Mouse (Mus musculus) neural tube, embryonic 15.5 days (tissue): ENCODE measurements around the gene Ablim2. TPM values are rescaled to one million over a fixed set of nuclear protein-coding genes. Genes with fewer than 3 reads are reported as not detected.

Experiments
- ATAC-seq: fragments of 200-750 bp; cut with Nextera tagmentation; 2 replicates; pipeline ENCODE4 v1.8.0; 2017; ENCODE audit warnings: mild to moderate bottlenecking, moderate TSS enrichment, moderate library complexity; ENCODE audit not compliant: low FRiP score
- H3K27ac ChIP-seq: fragments of 300-500 bp; sonication (generic); replicated peaks from 2 replicates; pipeline ENCODE4 v1.5.1; 2015; ENCODE audit warnings: mild to moderate bottlenecking, inconsistent platforms
- H3K27me3 ChIP-seq: fragments of 300-500 bp; sonication (generic); replicated peaks from 2 replicates; pipeline ENCODE4 v1.6.1; 2015; ENCODE audit warnings: inconsistent platforms
- H3K36me3 ChIP-seq: fragments of 300-500 bp; sonication (generic); 2 replicates; pipeline ENCODE4 v1.6.1; 2015; ENCODE audit warnings: inconsistent platforms
- H3K4me1 ChIP-seq: fragments of 300-500 bp; sonication (generic); 2 replicates; pipeline ENCODE4 v1.6.1; 2015; ENCODE audit warnings: inconsistent platforms
- H3K4me2 ChIP-seq: fragments of 300-500 bp; sonication (generic); 2 replicates; pipeline ENCODE4 v1.6.1; 2015; ENCODE audit warnings: inconsistent platforms, mild to moderate bottlenecking, moderate library complexity
- H3K4me3 ChIP-seq: fragments of 300-500 bp; sonication (generic); replicated peaks from 2 replicates; pipeline ENCODE4 v1.5.1; 2015; ENCODE audit warnings: mild to moderate bottlenecking, inconsistent platforms
- H3K9ac ChIP-seq: fragments of 300-500 bp; sonication (generic); replicated peaks from 2 replicates; pipeline ENCODE4 v1.6.1; 2015; ENCODE audit warnings: mild to moderate bottlenecking, inconsistent platforms
- H3K9me3 ChIP-seq: fragments of 300-500 bp; sonication (generic); replicated peaks from 2 replicates; pipeline ENCODE4 v1.6.1; 2016; ENCODE audit warnings: inconsistent platforms
- WGBS: fragments of 180-500 bp; shearing (Covaris S2); methylation state at CpG from one replicate; pipeline ENCODE4 v1.1.7; 2015; ENCODE audit warnings: mixed read lengths; 5-methylcytosine and 5-hydroxymethylcytosine counted together
- polyA plus RNA-seq: library from polyadenylated mRNA; unstranded; fragments of >200 nt; fragmentation: Nextera tagmentation; extraction: Ambion mirVana; gene quantifications from 2 replicates; pipeline ENCODE4 v1.2.1, GENCODE M21; 2015

Ablim2 gene
- polyA plus RNA-seq, 1 experiment from 2014 or later = 31.8 TPM

DNA sequence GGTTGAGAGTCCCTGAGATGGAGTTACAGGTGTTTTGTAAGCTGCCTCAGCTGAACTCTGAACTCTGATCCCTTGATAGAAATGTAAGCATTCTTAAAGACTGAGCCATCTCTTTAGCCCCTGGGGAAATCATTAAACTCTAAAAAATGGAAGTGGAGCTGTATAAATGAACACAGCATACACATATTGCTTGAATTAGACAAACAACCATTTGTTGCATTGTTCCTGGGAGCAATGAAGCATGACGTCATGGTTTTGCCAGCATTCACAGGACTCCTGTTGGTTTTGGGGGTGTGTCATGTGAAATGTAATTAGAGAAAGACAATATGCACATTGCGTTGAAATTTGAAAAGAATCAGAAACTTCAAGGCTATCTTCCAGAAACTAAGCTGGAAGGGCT lies 132.0 kb downstream of the Ablim2 start:
- ATAC-seq = no peak

DNA sequence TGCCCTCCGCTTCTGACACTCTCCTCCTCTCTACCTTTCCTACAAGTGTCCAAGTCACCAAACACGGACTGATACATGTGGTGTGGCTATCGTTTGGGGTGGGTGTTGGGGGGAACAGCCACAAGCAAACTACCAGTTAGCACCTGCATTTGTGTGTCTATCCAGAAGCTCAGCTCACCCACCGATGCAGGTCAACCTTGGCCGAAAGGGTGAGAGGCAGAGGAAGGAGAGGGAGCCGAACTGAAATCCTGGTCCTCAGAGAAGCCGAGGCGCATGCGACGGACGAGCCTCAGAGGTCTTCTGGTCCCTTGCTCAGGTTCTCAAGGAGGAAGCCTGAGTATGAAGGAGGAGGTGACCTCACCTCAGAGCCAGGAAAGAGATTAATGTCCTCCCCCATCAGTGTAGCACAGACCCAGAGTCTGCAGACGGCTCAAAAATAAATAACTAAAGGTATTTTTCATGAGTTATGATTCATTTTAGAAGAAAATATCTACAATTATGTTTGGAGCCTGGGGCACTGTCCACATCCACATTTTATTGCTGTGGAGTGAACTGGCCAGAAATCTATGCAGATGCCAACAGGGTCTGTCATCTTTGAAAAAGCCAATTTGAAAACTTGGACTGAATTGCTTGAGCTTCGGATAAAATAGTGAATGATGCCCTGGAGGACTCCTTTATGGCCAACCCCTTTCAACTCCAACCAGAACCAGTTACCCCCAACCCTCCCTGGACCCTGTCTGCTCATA lies 133.5 kb downstream of the Ablim2 start:
- peaks cover 25% of the 10 kb centered on the region for H3K4me1 ChIP-seq
- H3K27me3 ChIP-seq = no peaks in the 10 kb centered on the region
- H3K27ac ChIP-seq = no peak overlapping the region
- no peaks in the 10 kb centered on the region for H3K9me3 ChIP-seq
- no peak overlapping the region for H3K4me3 ChIP-seq
- no peak overlapping the region for H3K9ac ChIP-seq
- no peak for ATAC-seq
- WGBS = 88% methylated on average over 13 of the region's 13 CpGs
- H3K4me2 ChIP-seq = no peak overlapping the region
- no peaks in the 10 kb centered on the region for H3K36me3 ChIP-seq

More for the DNA sequence above, 132.0 kb downstream of the Ablim2 start:
- Histone ChIP-seq H3K4me3 (no peak overlapping the region), H3K4me2 (no peak overlapping the region), H3K4me1 (peaks cover 11% of the 10 kb centered on the region), H3K36me3 (no peaks in the 10 kb centered on the region), H3K9me3 (no peaks in the 10 kb centered on the region), H3K27me3 (no peaks in the 10 kb centered on the region), H3K9ac (no peak overlapping the region), H3K27ac (no peak overlapping the region)
- 43% methylated on average over 2 of the region's 2 CpGs for WGBS

DNA sequence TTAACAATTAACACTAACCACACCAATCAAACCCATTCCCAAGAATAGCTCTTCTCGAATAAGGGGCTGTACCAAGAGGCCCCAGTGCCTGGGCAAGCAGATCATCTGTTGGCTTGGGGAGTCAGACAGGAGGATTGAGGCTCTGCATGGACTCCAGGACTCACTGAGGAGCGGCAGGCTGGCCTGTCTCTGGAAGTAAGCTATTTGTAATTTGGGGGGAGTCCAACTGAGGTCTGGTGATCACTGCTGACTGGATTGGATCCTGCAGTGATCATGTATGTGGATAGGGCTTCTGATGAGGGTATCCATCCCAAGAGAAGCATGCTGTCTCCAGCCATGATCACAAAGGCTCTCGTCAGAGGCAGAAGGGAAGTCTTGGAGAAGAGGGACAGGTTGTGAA lies 134.7 kb downstream of the Ablim2 start:
- Histone ChIP-seq H3K27me3 (no peaks in the 10 kb centered on the region), H3K27ac (no peak overlapping the region), H3K9me3 (no peaks in the 10 kb centered on the region), H3K9ac (no peak overlapping the region), H3K4me3 (no peak overlapping the region), H3K36me3 (no peaks in the 10 kb centered on the region), H3K4me2 (peak overlapping the region; percentile 84; the same call in 1 of the 2 replicates), H3K4me1 (peaks cover 37% of the 10 kb centered on the region)
- peak; percentile 1; the same call in 1 of the 2 replicates for ATAC-seq
- 71% methylated on average over 3 of the region's 3 CpGs for WGBS

DNA sequence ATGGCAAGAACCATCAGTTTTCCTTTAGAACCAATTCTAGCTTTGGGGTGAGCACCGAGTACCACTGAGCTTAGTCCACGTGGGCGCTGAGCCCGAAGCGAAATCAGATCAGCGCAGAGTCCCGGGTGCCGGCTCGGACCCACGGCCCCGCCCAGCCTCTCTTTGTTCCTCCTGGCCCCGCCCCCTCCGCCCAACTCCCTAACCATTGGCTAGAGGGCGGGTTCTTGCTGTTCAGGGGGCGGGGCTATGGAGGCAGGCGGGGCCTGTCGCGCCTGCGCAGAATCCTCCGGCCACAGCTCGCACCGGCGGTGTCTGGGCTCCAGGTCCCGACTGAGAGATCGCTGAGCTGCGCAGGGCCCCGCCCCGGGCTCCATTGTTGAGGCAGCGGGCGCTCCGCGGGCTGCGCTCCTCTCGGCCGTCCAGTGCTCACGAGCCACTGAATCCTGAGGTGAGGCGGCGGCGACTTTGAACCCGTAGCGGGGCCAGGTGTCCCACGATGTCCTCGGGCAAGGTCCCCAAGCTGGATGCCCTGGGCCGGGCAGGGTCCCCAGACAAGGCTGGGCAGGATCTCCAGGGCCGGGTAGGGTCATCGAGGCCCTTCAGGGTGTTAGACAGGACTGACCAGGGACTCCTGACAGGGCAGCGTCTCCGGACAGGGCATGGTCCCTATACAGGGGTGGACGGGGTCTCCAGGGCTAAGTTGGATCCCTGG lies 135.6 kb downstream of the Ablim2 start, which contains the start of gene Afap1:
Gene Afap1 (plus strand): TSS at position 227 of the 712 bp plus-strand sequence.
- under 1% methylated on average over 42 of the region's 49 CpGs for WGBS
- H3K9me3 ChIP-seq = no peaks in the 10 kb centered on the region
- ATAC-seq = peak; percentile 93
- H3K27ac ChIP-seq = peak within 1 kb of the TSS; percentile 87
- peak within 1 kb of the TSS; percentile 84 for H3K4me2 ChIP-seq
- peak within 1 kb of the TSS; percentile 88 for H3K4me3 ChIP-seq
- no peaks in the 10 kb centered on the region for H3K27me3 ChIP-seq
- H3K4me1 ChIP-seq = peaks cover 45% of the 10 kb centered on the region
- H3K36me3 ChIP-seq = no peaks in the 10 kb centered on the region
- H3K9ac ChIP-seq = peak within 1 kb of the TSS; percentile 94

DNA sequence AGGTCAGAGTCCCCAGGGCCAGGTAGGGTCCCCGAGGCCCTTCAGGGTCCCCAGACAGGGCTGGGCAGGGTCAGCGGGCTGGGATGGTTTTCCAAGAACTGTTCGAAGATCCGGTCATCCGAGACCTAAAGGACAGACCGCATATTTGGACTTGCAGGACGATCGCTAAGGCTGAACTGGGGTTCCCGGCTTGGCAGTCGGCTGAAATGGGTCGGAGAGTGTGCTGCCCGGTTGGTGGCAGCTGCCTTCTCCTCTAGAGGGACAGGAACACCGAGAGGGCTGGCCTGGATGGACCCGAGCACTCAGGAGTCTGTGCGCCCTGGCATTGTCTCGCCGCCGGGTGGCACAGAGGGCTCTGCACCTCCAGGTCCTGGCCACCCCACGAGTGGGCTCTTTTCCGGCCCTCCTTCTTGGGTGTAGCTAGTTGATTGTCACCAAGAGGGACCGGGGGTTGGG lies 136.2 kb downstream of the Ablim2 start:
- Histone ChIP-seq H3K4me3 (peak overlapping the region; percentile 88), H3K4me2 (peak overlapping the region; percentile 84), H3K36me3 (no peaks in the 10 kb centered on the region), H3K27me3 (no peaks in the 10 kb centered on the region), H3K27ac (peak overlapping the region; percentile 87), H3K9ac (peak overlapping the region; percentile 94), H3K4me1 (peaks cover 51% of the 10 kb centered on the region), H3K9me3 (no peaks in the 10 kb centered on the region)
- ATAC-seq = peak; percentile 35
- WGBS = 1% methylated on average over 21 of the region's 21 CpGs

DNA sequence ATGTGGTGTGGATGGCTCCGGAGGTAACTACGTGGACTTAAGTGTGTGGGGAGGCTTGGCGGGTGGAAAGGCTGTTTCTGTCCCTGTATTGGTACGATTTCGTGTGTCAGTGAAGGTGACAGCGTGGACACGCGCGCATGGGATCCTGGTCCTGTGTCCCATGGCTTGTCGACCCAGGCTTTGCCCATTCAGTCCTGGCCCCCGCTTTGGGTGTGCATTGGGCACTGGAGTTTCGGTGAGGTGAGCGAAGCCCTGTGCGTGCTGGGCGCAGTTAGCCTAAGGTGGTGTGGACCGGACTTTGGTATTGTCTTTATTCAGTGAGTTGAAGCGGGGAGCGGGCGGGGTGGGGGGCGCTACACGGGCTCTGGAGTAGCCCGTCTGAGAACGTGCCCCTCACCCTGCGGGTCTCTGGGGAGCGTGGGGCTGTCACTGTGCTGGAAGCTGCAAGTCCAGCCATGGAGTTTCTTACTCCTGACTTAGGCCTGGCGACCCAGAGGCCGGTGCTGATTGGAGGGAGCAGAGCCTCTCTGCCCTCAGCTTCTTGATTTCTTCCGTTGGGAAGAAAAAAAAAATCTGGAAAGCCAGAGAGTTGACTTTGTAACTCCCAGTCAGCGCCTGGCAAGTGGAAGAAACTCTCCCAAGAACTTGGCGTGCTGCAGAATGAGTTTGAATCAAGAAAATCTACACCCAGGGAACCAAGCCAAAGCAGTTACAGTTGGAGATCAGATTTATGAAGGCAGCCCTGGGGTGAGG lies 136.8 kb downstream of the Ablim2 start:
- no peaks in the 10 kb centered on the region for H3K9me3 ChIP-seq
- H3K4me3 ChIP-seq = peak overlapping the region; percentile 88
- H3K27ac ChIP-seq = peak overlapping the region; percentile 87
- no peaks in the 10 kb centered on the region for H3K27me3 ChIP-seq
- peak overlapping the region; percentile 94 for H3K9ac ChIP-seq
- 4% methylated on average over 30 of the region's 30 CpGs for WGBS
- peak overlapping the region; percentile 84 for H3K4me2 ChIP-seq
- peak; percentile 5; the same call in 1 of the 2 replicates for ATAC-seq
- H3K36me3 ChIP-seq = no peaks in the 10 kb centered on the region
- peaks cover 53% of the 10 kb centered on the region for H3K4me1 ChIP-seq

DNA sequence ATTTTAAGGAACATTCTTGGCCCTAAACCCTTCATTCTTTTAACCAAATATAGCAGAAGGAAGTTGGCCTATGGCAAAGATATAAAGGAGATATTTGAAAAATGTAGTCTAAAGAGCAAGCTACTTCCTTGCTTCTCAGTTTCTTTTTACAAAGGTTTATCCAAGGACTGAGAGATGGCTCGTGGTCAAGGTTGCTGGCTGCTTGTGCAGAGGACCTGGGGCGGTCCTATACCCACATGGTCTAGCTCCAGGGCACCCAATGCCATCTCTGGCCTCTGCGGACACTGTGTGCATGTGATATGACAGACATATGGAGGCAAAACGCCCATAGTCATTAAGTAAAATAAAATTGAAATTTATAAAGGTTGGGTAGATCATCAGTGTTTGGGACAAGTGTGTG lies 138.2 kb downstream of the Ablim2 start:
- H3K9ac ChIP-seq = no peak overlapping the region
- no peak overlapping the region for H3K4me3 ChIP-seq
- peak overlapping the region; percentile 84 for H3K4me2 ChIP-seq
- WGBS = 83% methylated on average over 4 of the region's 4 CpGs
- no peak for ATAC-seq
- H3K36me3 ChIP-seq = no peaks in the 10 kb centered on the region
- no peak overlapping the region for H3K27ac ChIP-seq
- no peaks in the 10 kb centered on the region for H3K27me3 ChIP-seq
- peaks cover 67% of the 10 kb centered on the region for H3K4me1 ChIP-seq
- no peaks in the 10 kb centered on the region for H3K9me3 ChIP-seq

DNA sequence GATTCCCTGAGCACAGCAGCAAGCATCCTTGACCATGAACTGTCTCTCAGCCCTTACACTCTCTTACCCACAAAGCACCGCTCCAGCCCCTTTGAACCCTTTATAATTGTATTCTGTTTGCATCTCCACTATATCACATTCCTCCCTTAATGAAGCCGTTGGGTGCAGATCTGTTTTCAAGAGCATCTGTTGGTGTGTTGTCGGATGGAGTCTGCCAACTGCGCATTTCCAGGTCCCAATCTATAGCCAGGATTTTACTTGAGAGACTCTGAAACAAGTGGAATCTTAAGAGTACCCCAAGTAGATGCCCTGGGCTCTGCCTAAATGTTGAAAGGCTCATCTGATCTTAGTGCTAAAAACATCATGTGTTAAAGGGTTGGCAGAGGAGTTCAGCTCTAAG lies 138.9 kb downstream of the Ablim2 start:
- WGBS = 55% methylated on average over 4 of the region's 4 CpGs

DNA sequence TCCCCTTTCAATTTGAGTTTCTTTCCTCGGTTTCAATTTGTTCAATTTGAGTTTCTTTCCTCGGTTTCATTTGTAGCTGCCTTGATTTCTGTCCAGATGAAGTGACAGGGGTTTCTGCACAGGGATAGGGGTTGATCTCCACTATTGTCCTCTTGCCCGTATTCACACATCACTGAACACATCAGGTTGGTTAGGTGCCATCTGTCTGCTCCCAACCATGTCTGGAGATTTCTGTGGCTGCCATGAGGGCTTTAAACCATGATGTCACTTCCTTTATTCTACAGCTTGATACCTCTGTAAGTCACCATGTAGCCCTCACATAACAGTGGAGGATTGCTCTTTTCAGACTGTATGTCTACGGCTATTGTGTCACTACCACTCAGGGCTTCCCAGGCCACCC lies 139.5 kb downstream of the Ablim2 start:
- 66% methylated on average over 4 of the region's 4 CpGs for WGBS
- Histone ChIP-seq H3K9me3 (no peaks in the 10 kb centered on the region), H3K36me3 (no peaks in the 10 kb centered on the region), H3K4me3 (no peak overlapping the region), H3K4me2 (peak overlapping the region; percentile 84; the same call in 1 of the 2 replicates), H3K4me1 (peaks cover 74% of the 10 kb centered on the region), H3K27me3 (no peaks in the 10 kb centered on the region), H3K27ac (no peak overlapping the region), H3K9ac (no peak overlapping the region)
- ATAC-seq = no peak

More for the DNA sequence above, 138.9 kb downstream of the Ablim2 start:
- H3K36me3 ChIP-seq = no peaks in the 10 kb centered on the region
- H3K9me3 ChIP-seq = no peaks in the 10 kb centered on the region
- H3K4me2 ChIP-seq = peak overlapping the region; percentile 84; the same call in 1 of the 2 replicates
- no peak overlapping the region for H3K27ac ChIP-seq
- no peak overlapping the region for H3K9ac ChIP-seq
- no peak overlapping the region for H3K4me3 ChIP-seq
- no peak for ATAC-seq
- no peaks in the 10 kb centered on the region for H3K27me3 ChIP-seq
- H3K4me1 ChIP-seq = peaks cover 74% of the 10 kb centered on the region

DNA sequence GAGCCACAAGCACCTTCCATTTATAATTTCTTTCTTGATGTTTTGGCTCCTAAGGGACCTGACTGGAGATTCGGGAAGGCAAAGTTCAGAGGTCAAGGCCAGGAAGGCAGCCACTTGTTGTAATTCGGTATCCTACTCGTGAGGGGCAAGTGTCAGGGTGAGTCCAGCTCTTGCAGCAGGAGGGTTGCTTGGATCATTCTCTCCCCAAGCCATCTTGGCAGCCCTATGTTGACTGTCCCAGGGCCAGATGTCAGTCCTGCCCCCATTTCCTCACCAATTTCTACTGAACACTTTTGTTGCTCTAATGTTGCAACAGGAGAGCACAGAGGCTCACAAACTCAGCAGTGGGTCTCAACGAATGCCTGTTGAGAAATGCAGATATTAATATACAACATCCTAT lies 140.4 kb downstream of the Ablim2 start:
- no peak for ATAC-seq
- no peaks in the 10 kb centered on the region for H3K27me3 ChIP-seq
- WGBS = 74% methylated on average over 4 of the region's 4 CpGs

DNA sequence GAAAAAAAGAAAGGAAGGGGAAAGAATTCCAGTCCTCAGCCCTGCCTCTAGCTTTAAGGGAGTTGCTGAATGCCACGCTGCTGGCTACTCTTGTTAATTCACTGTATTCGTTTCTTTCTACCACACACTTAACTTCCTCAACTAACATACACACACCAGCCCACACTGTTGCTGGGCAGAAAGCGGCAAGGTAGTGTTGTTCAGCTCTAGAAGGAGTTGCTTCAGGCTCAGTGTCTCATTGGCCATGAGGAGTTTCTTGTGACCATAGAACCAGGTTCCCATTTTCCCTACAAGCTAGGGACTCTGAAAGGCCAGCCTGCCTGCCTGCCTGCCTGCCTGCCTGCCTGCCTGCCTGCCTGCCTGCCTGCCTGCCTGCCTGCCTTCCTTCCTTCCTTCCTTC lies 141.3 kb downstream of the Ablim2 start:
- no peak for ATAC-seq
- Histone ChIP-seq H3K27me3 (no peaks in the 10 kb centered on the region), H3K4me3 (no peak overlapping the region), H3K9ac (no peak overlapping the region), H3K4me1 (peaks cover 76% of the 10 kb centered on the region), H3K27ac (no peak overlapping the region), H3K36me3 (no peaks in the 10 kb centered on the region), H3K4me2 (no peak overlapping the region), H3K9me3 (no peaks in the 10 kb centered on the region)
- 82% methylated on average over 3 of the region's 3 CpGs for whole genome bisulfite sequencing

More for the DNA sequence above, 140.4 kb downstream of the Ablim2 start:
- H3K9ac ChIP-seq = no peak overlapping the region
- H3K9me3 ChIP-seq = no peaks in the 10 kb centered on the region
- peaks cover 68% of the 10 kb centered on the region for H3K4me1 ChIP-seq
- no peak overlapping the region for H3K27ac ChIP-seq
- H3K4me3 ChIP-seq = no peak overlapping the region
- no peaks in the 10 kb centered on the region for H3K36me3 ChIP-seq
- no peak overlapping the region for H3K4me2 ChIP-seq
